Mouse (Mus musculus): ENCODE measurements around the gene Fam214b. TPM values are rescaled to one million over a fixed set of nuclear protein-coding genes. Genes with fewer than 3 reads are reported as not detected.
A peak's percentile ranks its signal among the peaks of the same experiment; 100 is the strongest.

Gene Fam214b
- total RNA-seq, 4 experiments from 2014 or later, result 25.3 to 30.3 (median 26.4) TPM

GRCm38 (mm10) chr4:43010161-43011038, 35.6 kb downstream of the Fam214b start, which contains the start of gene Fancg:
Fancg (minus strand) TSS chr4:43010506.
- DNase-seq (ENCODE audit: low spot score in 2 of 2), result peak; percentile 60 to 62

- no peak for DNase-seq (ENCODE audit: low spot score in 2 of 2)
These were observed 40.3 kb downstream of the Fam214b start for GRCm38 (mm10) chr4:43005765-43006164.

GRCm38 (mm10) chr4:43004951-43005350, 41.1 kb downstream of the Fam214b start:
- no peak for DNase-seq (ENCODE audit: low spot score in 2 of 2)

GRCm38 (mm10) chr4:43002756-43003439, 43.1 kb downstream of the Fam214b start:
- no peak for DNase-seq (ENCODE audit: low spot score in 2 of 2)

- no peak for DNase-seq (ENCODE audit: low spot score in 2 of 2)
These were observed 44.7 kb downstream of the Fam214b start for GRCm38 (mm10) chr4:43001272-43001671.

- peak; percentile 96 to 99 for DNase-seq (ENCODE audit: low spot score in 2 of 2)
These were observed 45.7 kb downstream of the Fam214b start, which contains the start of gene Vcp for GRCm38 (mm10) chr4:43000141-43000986. Vcp (minus strand) TSS chr4:43000507.

- DNase-seq (ENCODE audit: low spot score in 2 of 2), result peak; percentile 72 to 78
These were observed 46.4 kb downstream of the Fam214b start for GRCm38 (mm10) chr4:42999451-43000140.

- DNase-seq (ENCODE audit: low spot score in 2 of 2), result no peak
These were observed 48.0 kb downstream of the Fam214b start for GRCm38 (mm10) chr4:42998022-42998421.

GRCm38 (mm10) chr4:42988296-42988695, 57.7 kb downstream of the Fam214b start:
- DNase-seq (ENCODE audit: low spot score in 2 of 2), result no peak

Other genes starting within 250 kb of the Fam214b start
- gene Fam205a1, start 192.3 kb downstream of the Fam214b start, total RNA-seq (2022), result not detected
- gene Gm12394, start 189.4 kb downstream of the Fam214b start, total RNA-seq (2022), result not detected
- gene Fam205c, start 172.0 kb downstream of the Fam214b start, total RNA-seq (2022), result under 1 TPM; 0.53 to 0.75 (median 0.56) TPM
- gene Phf24, start 129.6 kb downstream of the Fam214b start, total RNA-seq (2022), result under 1 TPM; 0.27 to 0.67 (median 0.50) TPM
- 100 to 1,000 TPM; 203 to 225 (median 211) TPM for gene Dnajb5, start 96.4 kb downstream of the Fam214b start, total RNA-seq (2022)
- not detected for gene 1700022I11Rik, start 76.6 kb downstream of the Fam214b start, total RNA-seq (2022)
- gene Vcp, start 45.7 kb downstream of the Fam214b start, total RNA-seq (2022), result 100 to 1,000 TPM; 252 to 285 (median 260) TPM
- 1 to 10 TPM; 1.1 to 2.2 (median 1.5) TPM for gene Fancg, start 35.7 kb downstream of the Fam214b start, total RNA-seq (2022)
- gene Pigo, start 20.4 kb downstream of the Fam214b start, total RNA-seq (2022), result 1 to 10 TPM; 4.8 to 8.1 (median 5.9) TPM
- 100 to 1,000 TPM in 2 of 4 experiments, 10 to 100 TPM in 2; 88.7 to 116 (median 107) TPM for gene Stoml2, start 14.5 kb downstream of the Fam214b start, total RNA-seq (2022)
- gene Unc13b, start 12.7 kb upstream of the Fam214b start, total RNA-seq (2022), result 1 to 10 TPM; 1.2 to 2.8 (median 1.5) TPM
- gene Atp8b5, start 220.9 kb upstream of the Fam214b start, total RNA-seq (2022), result under 1 TPM in 2 of 4 experiments, not detected in 2; 0.05 to 0.07 TPM

Data from gastrocnemius, adult 8-10 months (tissue).